Mouse (Mus musculus) kidney, adult 2 months (tissue): Measurements from ENCODE around the gene Tmem184a. TPM values are rescaled to one million over a fixed set of nuclear protein-coding genes. Genes with fewer than 3 reads are reported as not detected.

ENCODE experiments used
- DNase-seq: peaks from one replicate; pipeline ENCODE4 v3.0.0; 2021
- H3K27ac ChIP-seq: fragments of 200-500 bp; 2 replicates; pipeline ENCODE4 v1.5.1; 2012; ENCODE audit warnings: low read depth, low read length, control low read depth, inconsistent platforms; ENCODE audit not compliant: insufficient read depth
- H3K27me3 ChIP-seq: fragments of 200-500 bp; replicated peaks from 2 replicates; pipeline ENCODE4 v1.6.1; 2012; ENCODE audit warnings: mild to moderate bottlenecking, moderate library complexity, low read length, inconsistent platforms; ENCODE audit not compliant: control insufficient read depth, insufficient read depth
- H3K36me3 ChIP-seq: fragments of 200-500 bp; 2 replicates; pipeline ENCODE4 v1.6.1; 2012; ENCODE audit warnings: mild to moderate bottlenecking, moderate library complexity, low read length, inconsistent platforms; ENCODE audit not compliant: control insufficient read depth, insufficient read depth
- H3K4me1 ChIP-seq: fragments of 200-500 bp; 2 replicates; pipeline ENCODE4 v1.6.1; 2011; ENCODE audit warnings: low read length; ENCODE audit not compliant: control insufficient read depth, insufficient read depth
- H3K4me3 ChIP-seq: fragments of 200-500 bp; 2 replicates; pipeline ENCODE4 v1.5.1; 2011; ENCODE audit warnings: mild to moderate bottlenecking, low read depth, low read length, control low read depth; ENCODE audit not compliant: insufficient read depth
- CTCF ChIP-seq: fragments of 200-500 bp; conservative IDR thresholded peaks from 2 replicates; pipeline ENCODE4 v1.5.1; 2011; ENCODE audit warnings: low read depth, mild to moderate bottlenecking, control low read depth, low read length, moderate library complexity, mixed read lengths; ENCODE audit not compliant: insufficient read depth, insufficient read length
- POLR2A ChIP-seq: fragments of 200-500 bp; IDR thresholded peaks from one replicate; pipeline ENCODE4 v1.6.1; 2011; ENCODE audit warnings: low read depth, low read length, control low read depth
- WGBS: fragments of 180-500 bp; shearing (Covaris S2); methylation state at CpG from one replicate; pipeline ENCODE4 v1.1.7; 2018; 5-methylcytosine and 5-hydroxymethylcytosine counted together
- polyA plus RNA-seq: library from polyadenylated mRNA; depleted of rRNA; stranded (reverse); fragments of >200 nt; gene quantifications from 2 replicates; pipeline ENCODE4 v1.2.3, GENCODE M21; 2012; rRNA removed

Tmem184a gene
- polyA plus RNA-seq, result 69.7 and 90.2 TPM in 2 replicates

- TF ChIP-seq POLR2A (no peak), CTCF (no peak)
- 84% methylated on average over 9 of the region's 9 CpGs for WGBS
These were observed at the start of gene Tmem184a for GRCm38 (mm10) chr5:139819538-139820181. Gene Tmem184a, minus strand, starts transcription at chr5:139819917.

DNA sequence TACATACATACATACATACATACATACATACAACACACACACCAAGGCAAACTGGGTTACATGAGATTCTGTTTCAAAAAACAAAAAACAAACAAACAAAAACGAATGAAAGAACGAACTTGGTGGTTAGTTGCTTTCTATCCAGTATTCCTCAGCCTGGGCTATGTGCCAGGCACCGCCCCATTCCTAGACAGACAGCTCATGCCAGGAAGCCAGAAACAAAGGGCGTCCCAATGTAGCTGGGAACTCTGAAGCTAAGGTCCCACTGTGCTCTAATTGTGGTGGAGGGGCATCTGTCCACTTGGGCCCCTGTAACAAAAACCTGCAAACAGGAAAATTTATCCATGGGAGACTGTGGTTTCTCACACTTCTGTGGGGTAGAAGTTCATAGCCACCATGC lies 43.0 kb upstream of the Tmem184a start:
- Histone ChIP-seq H3K4me1 (no peaks in the 10 kb centered on the region), H3K27ac (no peak overlapping the region), H3K36me3 (no peaks in the 10 kb centered on the region), H3K27me3 (no peaks in the 10 kb centered on the region), H3K4me3 (no peak overlapping the region)
- 22% methylated on average over 4 of the region's 4 CpGs for WGBS
- DNase-seq, result peak; percentile 81
- TF ChIP-seq POLR2A, result no peak

More at GRCm38 (mm10) chr5:139819538-139820181, at the start of gene Tmem184a:
- H3K4me1 ChIP-seq, result no peaks in the 10 kb centered on the region
- no peaks in the 10 kb centered on the region for H3K27me3 ChIP-seq
- peaks cover 1% of the 10 kb centered on the region; the same call in 1 of the 2 replicates for H3K36me3 ChIP-seq
- no peak within 1 kb of the TSS for H3K4me3 ChIP-seq
- DNase-seq, result no peak
- no peak within 1 kb of the TSS for H3K27ac ChIP-seq

GRCm38 (mm10) chr5:139860328-139861104 lies 40.8 kb upstream of the Tmem184a start:
- 39% methylated on average over 15 of the region's 15 CpGs for WGBS
- H3K27me3 ChIP-seq, result no peaks in the 10 kb centered on the region

DNA sequence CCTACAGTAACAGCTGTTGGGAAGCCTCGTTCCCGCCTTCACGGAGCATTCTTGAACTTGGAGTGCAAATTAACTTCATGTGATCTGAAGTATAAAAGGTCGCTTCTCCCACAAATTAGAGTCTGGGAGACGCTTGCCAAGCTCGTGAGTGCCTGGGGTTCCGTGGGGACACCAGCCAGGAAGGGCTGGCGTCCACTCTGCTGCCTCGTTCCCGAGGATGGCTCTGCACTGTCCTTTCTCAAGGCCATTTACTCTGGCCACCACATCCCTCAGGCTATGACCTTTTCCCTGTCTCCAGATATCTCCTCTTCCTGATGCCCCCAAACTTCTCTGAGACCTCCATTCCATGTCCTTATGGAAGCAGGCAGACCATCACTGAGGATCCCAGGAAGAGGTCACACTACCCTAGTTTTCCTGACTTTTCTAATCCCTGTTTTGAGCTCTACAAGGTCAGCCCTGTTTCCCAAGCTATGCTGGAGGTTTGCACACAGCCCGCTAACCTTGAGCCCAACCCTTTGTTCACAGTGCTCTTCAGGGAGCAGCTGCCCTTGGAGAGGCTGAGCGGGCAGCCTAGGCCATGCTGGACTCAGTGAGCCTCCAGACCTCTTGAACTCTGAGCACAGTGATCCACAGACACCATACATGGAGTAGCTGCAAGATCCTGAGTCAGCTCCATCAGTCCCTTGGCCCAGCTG lies 30.1 kb upstream of the Tmem184a start:
- Histone ChIP-seq H3K4me1 (no peaks in the 10 kb centered on the region), H3K4me3 (no peak overlapping the region), H3K27me3 (no peaks in the 10 kb centered on the region), H3K27ac (peak overlapping the region; percentile 18; the same call in 1 of the 2 replicates), H3K36me3 (no peaks in the 10 kb centered on the region)
- WGBS, result 51% methylated on average over 12 of the region's 12 CpGs
- no peak for TF ChIP-seq POLR2A
- no peak for TF ChIP-seq CTCF
- DNase-seq, result peak; percentile 51

More at GRCm38 (mm10) chr5:139860328-139861104, 40.8 kb upstream of the Tmem184a start:
- no peak overlapping the region for H3K27ac ChIP-seq
- no peaks in the 10 kb centered on the region for H3K4me1 ChIP-seq
- TF ChIP-seq POLR2A, result no peak
- H3K36me3 ChIP-seq, result no peaks in the 10 kb centered on the region
- no peak overlapping the region for H3K4me3 ChIP-seq
- no peak for DNase-seq

DNA sequence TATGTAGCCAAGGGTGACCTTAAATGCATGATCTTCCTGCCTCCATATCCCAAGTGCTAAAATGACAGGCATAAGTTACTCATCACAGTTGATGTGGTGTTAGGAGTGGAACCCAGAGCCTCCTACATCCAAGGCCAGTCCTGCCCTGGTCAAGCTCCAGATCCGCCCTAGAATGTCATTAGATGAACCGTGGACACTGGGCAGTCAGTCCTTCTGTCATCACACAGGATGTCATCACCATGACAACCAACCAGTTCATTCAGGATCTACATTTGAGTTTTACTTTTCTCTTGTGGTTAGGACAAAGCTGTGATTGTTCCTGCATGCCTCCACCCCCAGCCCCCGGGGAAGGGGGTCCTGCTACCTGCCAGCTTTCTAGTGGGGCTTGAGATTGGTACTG lies 19.4 kb upstream of the Tmem184a start:
- no peak overlapping the region for H3K27ac ChIP-seq
- no peak for DNase-seq
- 47% methylated on average over 3 of the region's 3 CpGs for WGBS
- no peak for TF ChIP-seq CTCF
- no peak for TF ChIP-seq POLR2A
- no peaks in the 10 kb centered on the region for H3K4me1 ChIP-seq
- H3K4me3 ChIP-seq, result no peak overlapping the region
- H3K27me3 ChIP-seq, result no peaks in the 10 kb centered on the region
- H3K36me3 ChIP-seq, result no peaks in the 10 kb centered on the region

GRCm38 (mm10) chr5:139838476-139838892 lies 18.8 kb upstream of the Tmem184a start:
- peak; percentile 53 for DNase-seq
- 20% methylated on average over 2 of the region's 2 CpGs for WGBS
- no peaks in the 10 kb centered on the region for H3K4me1 ChIP-seq
- H3K36me3 ChIP-seq, result no peaks in the 10 kb centered on the region
- no peak overlapping the region for H3K27ac ChIP-seq
- H3K4me3 ChIP-seq, result no peak overlapping the region
- H3K27me3 ChIP-seq, result no peaks in the 10 kb centered on the region
- TF ChIP-seq CTCF (peak; percentile 47), POLR2A (no peak)

- no peak overlapping the region for H3K27ac ChIP-seq
- 77% methylated on average over 7 of the region's 7 CpGs for WGBS
- H3K4me1 ChIP-seq, result no peaks in the 10 kb centered on the region
- H3K4me3 ChIP-seq, result no peak overlapping the region
- H3K27me3 ChIP-seq, result no peaks in the 10 kb centered on the region
- H3K36me3 ChIP-seq, result no peaks in the 10 kb centered on the region
- TF ChIP-seq POLR2A, result no peak
- no peak for TF ChIP-seq CTCF
- no peak for DNase-seq
These were observed 16.0 kb upstream of the Tmem184a start for GRCm38 (mm10) chr5:139835706-139836105.
